Mouse (Mus musculus): ENCODE results near the gene Ndufb7. TPM values are rescaled to one million over a fixed set of nuclear protein-coding genes. Genes with fewer than 3 reads are reported as not detected.
"Not testable (repeated sequence)": the region's sequence is repeated elsewhere in the genome, so short reads cannot be mapped to it uniquely, and the experiment has no call there.

The Ndufb7 gene
- total RNA-seq (2021) (100 to 1,000 TPM; 620 to 733 TPM), polyA plus RNA-seq (2012; rRNA removed) (1,081 and 1,159 TPM in 2 replicates)
- long read RNA-seq, full-length matches to known transcripts, result 1,247 of 1,250 reads
- long read RNA-seq, partial matches to known transcripts, result 2 of 1,250 reads
- long read RNA-seq, other reads (novel, unspliced or antisense), result 1 of 1,250 reads

- Histone ChIP-seq H3K9ac (ENCODE audit: low read depth, low read length) (peak within 1 kb of the TSS; percentile 80), H3K4me3 (peak within 1 kb of the TSS; percentile 64), H3K79me2 (replicated peaks; ENCODE audit: control insufficient read depth, insufficient read depth, low read length) (peaks cover 6% of the 10 kb centered on the region; the same call in 1 of the 2 replicates), H3K27ac (peak within 1 kb of the TSS; percentile 97), H3K4me1 (ENCODE audit: control insufficient read depth, insufficient read depth, low read length) (peaks cover 6% of the 10 kb centered on the region), H3K27me3 (ENCODE audit: control insufficient read depth, insufficient read depth, low read length) (no peaks in the 10 kb centered on the region), H3K36me3 (ENCODE audit: control insufficient read depth, insufficient read depth, low read length) (no peaks in the 10 kb centered on the region)
- TF ChIP-seq POLR2A (IDR thresholded peaks at IDR 0.05; ENCODE audit: insufficient read depth, low read depth, low read length) (peak; percentile 84), EP300 (IDR thresholded peaks at IDR 0.05; ENCODE audit: insufficient read depth, low read depth, low read length) (peak; percentile 85), CTCF (IDR thresholded peaks at IDR 0.05) (peak; percentile 97)
- DNase-seq, result peak; percentile 95 to 97
- whole genome bisulfite sequencing, result under 1% methylated on average over 48 of the region's 48 CpGs
- intact Hi-C loops (cut with DNase I), result loop anchor here (1.0 to 5.0 kb wide), 2 partner anchors 41 to 56 kb away; partner anchors contain the start of genes Dnajb1 and Tecr
Observed at GRCm38 (mm10) chr8:83566469-83567395, at the start of gene Ndufb7. Gene Ndufb7 (plus strand): TSS chr8:83566671.

- Histone ChIP-seq H3K27ac (no peak overlapping the region), H3K36me3 (ENCODE audit: control insufficient read depth, insufficient read depth, low read length) (no peaks in the 10 kb centered on the region), H3K79me2 (replicated peaks; ENCODE audit: control insufficient read depth, insufficient read depth, low read length) (no peaks in the 10 kb centered on the region), H3K4me1 (ENCODE audit: control insufficient read depth, insufficient read depth, low read length) (no peaks in the 10 kb centered on the region), H3K27me3 (ENCODE audit: control insufficient read depth, insufficient read depth, low read length) (no peaks in the 10 kb centered on the region), H3K9ac (ENCODE audit: low read depth, low read length) (no peak overlapping the region), H3K4me3 (no peak overlapping the region)
- no peak for DNase-seq
- 59% methylated on average over 3 of the region's 3 CpGs for WGBS
- TF ChIP-seq EP300 (IDR thresholded peaks at IDR 0.05; ENCODE audit: insufficient read depth, low read depth, low read length) (no peak), POLR2A (IDR thresholded peaks at IDR 0.05; ENCODE audit: insufficient read depth, low read depth, low read length) (no peak)
- intact Hi-C loops (cut with DNase I), result no loop called here
Observed at GRCm38 (mm10) chr8:83520432-83520831, 46.0 kb upstream of the Ndufb7 start.

GRCm38 (mm10) chr8:83520907-83521306, 45.6 kb upstream of the Ndufb7 start:
- H3K36me3 ChIP-seq (ENCODE audit: control insufficient read depth, insufficient read depth, low read length); H3K9ac ChIP-seq (ENCODE audit: low read depth, low read length); H3K27ac ChIP-seq; H3K4me1 ChIP-seq (ENCODE audit: control insufficient read depth, insufficient read depth, low read length); H3K27me3 ChIP-seq (ENCODE audit: control insufficient read depth, insufficient read depth, low read length); DNase-seq; H3K4me3 ChIP-seq; intact Hi-C loops (cut with DNase I); H3K79me2 ChIP-seq (replicated peaks; ENCODE audit: control insufficient read depth, insufficient read depth, low read length): not testable (repeated sequence)
- 56% methylated on average over 3 of the region's 3 CpGs for WGBS

- no peaks in the 10 kb centered on the region for H3K79me2 ChIP-seq (replicated peaks; ENCODE audit: control insufficient read depth, insufficient read depth, low read length)
- 17% methylated on average over 1 of the region's 1 CpGs for WGBS
- H3K4me3 ChIP-seq, result no peak overlapping the region
- no peak for TF ChIP-seq POLR2A (IDR thresholded peaks at IDR 0.05; ENCODE audit: insufficient read depth, low read depth, low read length)
- no peak for TF ChIP-seq CTCF (IDR thresholded peaks at IDR 0.05)
- TF ChIP-seq EP300 (IDR thresholded peaks at IDR 0.05; ENCODE audit: insufficient read depth, low read depth, low read length), result no peak
- H3K36me3 ChIP-seq (ENCODE audit: control insufficient read depth, insufficient read depth, low read length), result no peaks in the 10 kb centered on the region
- no peak overlapping the region for H3K9ac ChIP-seq (ENCODE audit: low read depth, low read length)
- intact Hi-C loops (cut with DNase I), result no loop called here
- H3K4me1 ChIP-seq (ENCODE audit: control insufficient read depth, insufficient read depth, low read length), result no peaks in the 10 kb centered on the region
- no peak overlapping the region for H3K27ac ChIP-seq
- no peak for DNase-seq
- no peaks in the 10 kb centered on the region for H3K27me3 ChIP-seq (ENCODE audit: control insufficient read depth, insufficient read depth, low read length)
Observed at GRCm38 (mm10) chr8:83521310-83521709, 45.2 kb upstream of the Ndufb7 start.

GRCm38 (mm10) chr8:83534802-83535201, 31.7 kb upstream of the Ndufb7 start:
- DNase-seq, result no peak

GRCm38 (mm10) chr8:83535736-83536135, 30.7 kb upstream of the Ndufb7 start, which contains the start of gene Olfr370:
Gene Olfr370 (plus strand): TSS chr8:83535780.
- no peak for DNase-seq
- no peak within 1 kb of the TSS for H3K9ac ChIP-seq (ENCODE audit: low read depth, low read length)
- no peak within 1 kb of the TSS for H3K4me3 ChIP-seq
- H3K36me3 ChIP-seq (ENCODE audit: control insufficient read depth, insufficient read depth, low read length), result no peaks in the 10 kb centered on the region
- 72% methylated on average over 3 of the region's 3 CpGs for WGBS
- H3K27ac ChIP-seq, result no peak within 1 kb of the TSS
- no peaks in the 10 kb centered on the region for H3K79me2 ChIP-seq (replicated peaks; ENCODE audit: control insufficient read depth, insufficient read depth, low read length)
- TF ChIP-seq EP300 (IDR thresholded peaks at IDR 0.05; ENCODE audit: insufficient read depth, low read depth, low read length) (no peak), POLR2A (IDR thresholded peaks at IDR 0.05; ENCODE audit: insufficient read depth, low read depth, low read length) (no peak), CTCF (IDR thresholded peaks at IDR 0.05) (no peak)
- intact Hi-C loops (cut with DNase I), result no loop called here
- H3K27me3 ChIP-seq (ENCODE audit: control insufficient read depth, insufficient read depth, low read length), result no peaks in the 10 kb centered on the region
- H3K4me1 ChIP-seq (ENCODE audit: control insufficient read depth, insufficient read depth, low read length), result no peaks in the 10 kb centered on the region

More at GRCm38 (mm10) chr8:83534802-83535201, 31.7 kb upstream of the Ndufb7 start:
- Histone ChIP-seq H3K27me3 (ENCODE audit: control insufficient read depth, insufficient read depth, low read length) (no peaks in the 10 kb centered on the region), H3K4me3 (no peak overlapping the region), H3K79me2 (replicated peaks; ENCODE audit: control insufficient read depth, insufficient read depth, low read length) (no peaks in the 10 kb centered on the region), H3K36me3 (ENCODE audit: control insufficient read depth, insufficient read depth, low read length) (no peaks in the 10 kb centered on the region), H3K27ac (no peak overlapping the region), H3K4me1 (ENCODE audit: control insufficient read depth, insufficient read depth, low read length) (no peaks in the 10 kb centered on the region), H3K9ac (ENCODE audit: low read depth, low read length) (no peak overlapping the region)
- 79% methylated on average over 2 of the region's 2 CpGs for WGBS
- intact Hi-C loops (cut with DNase I), result no loop called here
- TF ChIP-seq EP300 (IDR thresholded peaks at IDR 0.05; ENCODE audit: insufficient read depth, low read depth, low read length), result no peak
- TF ChIP-seq CTCF (IDR thresholded peaks at IDR 0.05), result no peak
- TF ChIP-seq POLR2A (IDR thresholded peaks at IDR 0.05; ENCODE audit: insufficient read depth, low read depth, low read length), result no peak
